Mouse (Mus musculus) fat pad, adult 2 months (tissue): Measurements from ENCODE around the gene Ap5z1.
A peak's percentile ranks its signal among the peaks of the same experiment; 100 is the strongest.

Experiments used
- DNase-seq: peaks from one replicate; pipeline ENCODE4 v3.0.0-alpha.2; 2011; ENCODE audit warnings: low read depth, low spot score; ENCODE audit errors: extremely low read depth

Gene Ap5z1

GRCm38 (mm10) chr5:142439911-142440432 lies 23.8 kb upstream of the Ap5z1 start:
- DNase-seq = no peak

- peak; percentile 51 for DNase-seq
Measured at GRCm38 (mm10) chr5:142440451-142441147, 23.1 kb upstream of the Ap5z1 start.

GRCm38 (mm10) chr5:142441332-142442044 lies 22.3 kb upstream of the Ap5z1 start:
- DNase-seq = peak; percentile 47

- no peak for DNase-seq
Measured at GRCm38 (mm10) chr5:142442045-142442440, 21.7 kb upstream of the Ap5z1 start.

GRCm38 (mm10) chr5:142443514-142443913 lies 20.2 kb upstream of the Ap5z1 start:
- DNase-seq = no peak

GRCm38 (mm10) chr5:142443994-142444393 lies 19.8 kb upstream of the Ap5z1 start:
- no peak for DNase-seq

- no peak for DNase-seq
Measured at GRCm38 (mm10) chr5:142444791-142445531, 18.8 kb upstream of the Ap5z1 start.

GRCm38 (mm10) chr5:142445709-142446108 lies 18.0 kb upstream of the Ap5z1 start:
- DNase-seq = no peak

GRCm38 (mm10) chr5:142448076-142448475 lies 15.7 kb upstream of the Ap5z1 start:
- no peak for DNase-seq

GRCm38 (mm10) chr5:142448623-142449022 lies 15.1 kb upstream of the Ap5z1 start:
- no peak for DNase-seq

GRCm38 (mm10) chr5:142450846-142451245 lies 12.9 kb upstream of the Ap5z1 start:
- no peak for DNase-seq

GRCm38 (mm10) chr5:142451759-142452158 lies 12.0 kb upstream of the Ap5z1 start:
- DNase-seq = peak; percentile 56

- no peak for DNase-seq
Measured at GRCm38 (mm10) chr5:142453742-142454141, 10.0 kb upstream of the Ap5z1 start.

GRCm38 (mm10) chr5:142456318-142456717 lies 7.4 kb upstream of the Ap5z1 start:
- DNase-seq = no peak

- DNase-seq = no peak
Measured at GRCm38 (mm10) chr5:142457345-142457744, 6.4 kb upstream of the Ap5z1 start.

GRCm38 (mm10) chr5:142458791-142459557 lies 4.8 kb upstream of the Ap5z1 start:
- no peak for DNase-seq

- DNase-seq = no peak
Measured at GRCm38 (mm10) chr5:142459834-142460233, 3.9 kb upstream of the Ap5z1 start.

- no peak for DNase-seq
Measured at GRCm38 (mm10) chr5:142461942-142462640, 1.7 kb upstream of the Ap5z1 start.

GRCm38 (mm10) chr5:142462641-142462948 lies 1.1 kb upstream of the Ap5z1 start:
- DNase-seq = no peak

GRCm38 (mm10) chr5:142463011-142463410 lies 733 bp upstream of the Ap5z1 start:
- no peak for DNase-seq
